Mouse (Mus musculus) kidney, embryonic 14.5 days (tissue): ENCODE results near the gene Sult1c1. TPM values are rescaled to one million over a fixed set of nuclear protein-coding genes. Genes with fewer than 3 reads are reported as not detected.

Source experiments
- polyA plus RNA-seq: library from polyadenylated mRNA; unstranded; fragments of >200 nt; fragmentation: Nextera tagmentation; extraction: Ambion mirVana; gene quantifications from 2 replicates; pipeline ENCODE4 v1.2.1, GENCODE M21; 2014

Gene Sult1c1
- polyA plus RNA-seq, 1 experiment from 2014 or later: not detected

Other genes with a start within 250 kb of the Sult1c1 start
- gene Sult1c2, start 144.3 kb downstream of the Sult1c1 start, polyA plus RNA-seq: 0.10 and 0.83 TPM in 2 replicates